Comparison of ENCODE assay signal across 16 mouse cellular contexts in genomic region chr5:122777322-122777721, GRCm38 (mm10). TPM values are rescaled to one million over a fixed set of nuclear protein-coding genes. Genes with fewer than 3 reads are reported as not detected.
DNase-seq lines count a peak whose midpoint lies in the region; ATAC-seq and TF ChIP-seq lines count a peak whose summit lies in the region.
"Had no signal": no experiment of that assay in that cellular context is flagged by ENCODE, and none has a peak within 500 bp of the region (broad histone marks: within the 10 kb centered on the region; RNA-seq: fewer than 3 reads in every experiment).

No protein-coding gene starts in this region.

- DNase-seq in frontal cortex, adult 2 months (ENCODE audit: extremely low spot score in 1 of 2, low spot score in 1 of 2), result peak; percentile 68 to 70
- DNase-seq in frontal cortex, postnatal 10 days (ENCODE audit: low spot score in 2 of 2), result no peak
- peak; percentile 33 to 49 for DNase-seq in left cerebral cortex, postnatal 14 days (ENCODE audit: low spot score in 2 of 2)
- DNase-seq in left cerebral cortex, postnatal 10 days (ENCODE audit: extremely low spot score in 1 of 2, low spot score in 2 of 2), result no peak
- no peak for DNase-seq in liver, postnatal 0 days
- no peak for DNase-seq in stomach, postnatal 0 days (ENCODE audit: low spot score)
- DNase-seq: embryo, embryonic 11 days; gastrocnemius, postnatal 36 days; heart, postnatal 14 days; kidney, postnatal 10 days; layer of hippocampus, adult 9-11 months; lung, adult 2 months; thymus, postnatal 4 days had no signal

- no peak for TF ChIP-seq EP300 in liver, postnatal 0 days (IDR thresholded peaks at IDR 0.05; ENCODE audit: low read depth)
- no peak for TF ChIP-seq EP300 in stomach, postnatal 0 days (optimal IDR thresholded peaks at IDR 0.05)

- peaks cover 16% of the 10 kb centered on the region for H3K4me1 ChIP-seq in bone marrow macrophage, adult 2 months (ENCODE audit: control insufficient read depth, insufficient read depth, low read length)
- peaks cover 22% of the 10 kb centered on the region for H3K4me1 ChIP-seq in liver, postnatal 0 days (ENCODE audit: insufficient read depth)
- H3K4me1 ChIP-seq in stomach, postnatal 0 days (replicated peaks; ENCODE audit: control insufficient read depth, insufficient read depth), result no peaks in the 10 kb centered on the region

- no peak for TF ChIP-seq CTCF in bone marrow macrophage, adult 2 months (IDR thresholded peaks at IDR 0.05; ENCODE audit: low read depth, low read length)
- TF ChIP-seq CTCF in liver, postnatal 0 days (IDR thresholded peaks at IDR 0.05; ENCODE audit: low read depth), result no peak
- no peak for TF ChIP-seq CTCF in stomach, postnatal 0 days (IDR thresholded peaks at IDR 0.05; ENCODE audit: low read depth)

- peak overlapping the region; percentile 97; the same call in 1 of the 2 replicates for H3K4me2 ChIP-seq in liver, postnatal 0 days (ENCODE audit: low read depth, low read length)
- H3K4me2 ChIP-seq in stomach, postnatal 0 days (replicated peaks; ENCODE audit: low read depth), result no peak overlapping the region

- H3K9ac ChIP-seq in liver, postnatal 0 days (replicated peaks), result no peak overlapping the region
- no peak overlapping the region; the same call in 1 of the 2 replicates for H3K9ac ChIP-seq in stomach, postnatal 0 days (ENCODE audit: low read length)

- no peaks in the 10 kb centered on the region for H3K27me3 ChIP-seq in liver, postnatal 0 days (ENCODE audit: insufficient read depth, low read length)
- no peaks in the 10 kb centered on the region for H3K27me3 ChIP-seq in stomach, postnatal 0 days (ENCODE audit: control insufficient read depth, insufficient read depth, low read length)

- intact Hi-C loops in left cerebral cortex, postnatal 14 days (cut with DNase I), result no loop called here
- intact Hi-C loops in left cerebral cortex, postnatal 10 days (cut with DNase I), result no loop called here

- TF ChIP-seq POLR2A in bone marrow macrophage, adult 2 months (IDR thresholded peaks at IDR 0.05; ENCODE audit: borderline replicate concordance, low read depth, low read length), result no peak

- peak overlapping the region; percentile 98 for H3K27ac ChIP-seq in bone marrow macrophage, adult 2 months (ENCODE audit: insufficient read depth, low read depth, low read length)
- no peak overlapping the region for H3K27ac ChIP-seq in liver, postnatal 0 days (ENCODE audit: low read depth)
- no peak overlapping the region for H3K27ac ChIP-seq in stomach, postnatal 0 days (replicated peaks)
- H3K27ac ChIP-seq: heart, embryonic 10.5 days had no signal

- H3K4me3 ChIP-seq in bone marrow macrophage, adult 2 months (ENCODE audit: insufficient read depth, low read length), result peak overlapping the region; percentile 97
- no peak overlapping the region for H3K4me3 ChIP-seq in liver, postnatal 0 days (ENCODE audit: low read depth, low read length)
- H3K4me3 ChIP-seq in stomach, postnatal 0 days (ENCODE audit: low read depth, low read length), result no peak overlapping the region

- no peaks in the 10 kb centered on the region for H3K36me3 ChIP-seq in liver, postnatal 0 days (replicated peaks; ENCODE audit: insufficient read depth, low read length)
- H3K36me3 ChIP-seq in stomach, postnatal 0 days (ENCODE audit: control insufficient read depth, insufficient read depth, low read length), result no peaks in the 10 kb centered on the region

- ATAC-seq in liver, postnatal 0 days, result no peak
- ATAC-seq in stomach, postnatal 0 days (ENCODE audit: low FRiP score, low TSS enrichment), result no peak
- ATAC-seq: forebrain, embryonic 14.5 days had no signal

- H3K9me3 ChIP-seq in liver, postnatal 0 days (ENCODE audit: low read length), result no peaks in the 10 kb centered on the region
- no peaks in the 10 kb centered on the region for H3K9me3 ChIP-seq in stomach, postnatal 0 days (ENCODE audit: control insufficient read depth, low read length)
- H3K9me3 ChIP-seq: heart, embryonic 10.5 days had no signal

- WGBS in liver, postnatal 0 days (ENCODE audit: insufficient replicate concordance), result 59% methylated on average over 2 of the region's 2 CpGs
- WGBS in stomach, postnatal 0 days, result 53% methylated on average over 2 of the region's 2 CpGs

RNA-seq across cellular contexts. Expression of gene Camkk2, which starts 1.9 kb away (rescaled TPM):
- polyA plus RNA-seq in frontal cortex, adult 2 months (2012; rRNA removed), result 193 and 204 TPM in 2 replicates
- 100 to 1,000 TPM; 214 to 248 TPM for total RNA-seq in left cerebral cortex, postnatal 14 days (2021)
- total RNA-seq in left cerebral cortex, postnatal 10 days (2021), result 100 to 1,000 TPM; 182 to 192 TPM
- polyA plus RNA-seq in bone marrow macrophage, adult 2 months (2012; ENCODE audit: insufficient read depth, insufficient read length, missing spikeins), result 65.3 and 69.5 TPM in 2 replicates
- polyA plus RNA-seq in liver, postnatal 0 days (2015; fragmentation: Nextera tagmentation; extraction: Ambion mirVana), result 9.7 and 10.6 TPM in 2 replicates
- 16.3 and 16.6 TPM in 2 replicates for polyA plus RNA-seq in stomach, postnatal 0 days (2015; fragmentation: Nextera tagmentation; extraction: Ambion mirVana)

RNA-seq across cellular contexts. Expression of gene Anapc5, which starts 43.8 kb away (rescaled TPM):
- polyA plus RNA-seq in frontal cortex, adult 2 months (2012; rRNA removed), result 399 and 447 TPM in 2 replicates
- 100 to 1,000 TPM; 239 to 248 TPM for total RNA-seq in left cerebral cortex, postnatal 14 days (2021)
- 100 to 1,000 TPM; 307 to 314 TPM for total RNA-seq in left cerebral cortex, postnatal 10 days (2021)
- polyA plus RNA-seq in bone marrow macrophage, adult 2 months (2012; ENCODE audit: insufficient read depth, insufficient read length, missing spikeins), result 170 and 221 TPM in 2 replicates
- 103 and 117 TPM in 2 replicates for polyA plus RNA-seq in liver, postnatal 0 days (2015; fragmentation: Nextera tagmentation; extraction: Ambion mirVana)
- polyA plus RNA-seq in stomach, postnatal 0 days (2015; fragmentation: Nextera tagmentation; extraction: Ambion mirVana), result 168 and 169 TPM in 2 replicates

Comparison
In these comparisons a context has a peak if more than half of its experiments do, and no peak if none do; other contexts are left out.
1. DNase-seq: peak in frontal cortex, adult 2 months (2 of 2) and left cerebral cortex, postnatal 14 days (2 of 2); none in frontal cortex, postnatal 10 days (0 of 2), left cerebral cortex, postnatal 10 days (0 of 2), liver, postnatal 0 days (single experiment) and stomach, postnatal 0 days (single experiment).